Mouse (Mus musculus) CD4-positive, CD25-positive, alpha-beta regulatory T cell, adult 4 months (primary cell): ENCODE results near the gene Itsn1. TPM values are rescaled to one million over a fixed set of nuclear protein-coding genes. Genes with fewer than 3 reads are reported as not detected.

ENCODE experiments used
- ATAC-seq: one replicate; pipeline ENCODE4 v1.8.0; 2017
- polyA plus RNA-seq, 2 experiments: library from polyadenylated mRNA; unstranded; fragments of 100-300 nt; shearing (Covaris generic); gene quantifications; one replicate each; pipeline ENCODE4 v1.2.1; 2017

Gene Itsn1
- polyA plus RNA-seq, 2 experiments from 2014 or later: 2.1 to 2.4 TPM

DNA sequence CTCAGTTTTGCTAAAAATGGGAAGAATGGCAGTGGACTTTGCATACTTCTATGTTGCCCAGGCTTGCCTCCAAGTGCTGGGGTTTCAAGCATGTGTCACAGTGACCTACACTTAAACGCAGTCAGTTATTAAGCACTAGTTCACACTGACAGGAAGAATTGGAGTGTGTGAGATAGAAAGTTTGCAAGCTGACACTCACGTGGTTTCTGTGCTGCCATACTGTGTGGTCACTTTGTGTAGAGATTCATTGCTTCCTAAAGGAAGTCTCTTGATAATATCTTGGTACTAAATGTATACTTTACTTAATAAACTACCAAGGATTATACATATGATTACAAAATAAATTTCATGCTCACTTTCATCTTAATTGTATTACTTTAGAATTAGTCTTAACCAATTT is 3.7 kb downstream of the Itsn1 start:
- no peak for ATAC-seq

DNA sequence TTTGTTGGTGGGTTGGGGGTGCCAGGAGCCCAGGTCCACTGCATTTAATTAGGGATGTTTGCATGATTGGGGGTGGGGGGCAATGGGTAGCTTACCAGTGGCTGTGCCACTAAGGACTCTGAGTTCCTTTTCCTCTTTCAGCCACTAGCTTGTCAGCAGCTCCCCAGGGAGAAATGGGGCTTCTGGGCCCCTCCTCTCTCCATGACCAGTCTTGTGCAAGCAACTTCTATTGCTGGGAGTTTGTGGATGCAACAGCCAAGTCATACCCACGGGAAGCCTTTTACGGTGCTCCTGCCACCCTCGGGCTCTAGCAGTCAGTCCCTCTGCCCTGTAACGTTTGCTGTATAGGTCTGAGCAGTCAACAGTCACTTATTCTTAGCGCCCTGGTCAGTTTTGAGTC is 5.7 kb downstream of the Itsn1 start:
- ATAC-seq: no peak

DNA sequence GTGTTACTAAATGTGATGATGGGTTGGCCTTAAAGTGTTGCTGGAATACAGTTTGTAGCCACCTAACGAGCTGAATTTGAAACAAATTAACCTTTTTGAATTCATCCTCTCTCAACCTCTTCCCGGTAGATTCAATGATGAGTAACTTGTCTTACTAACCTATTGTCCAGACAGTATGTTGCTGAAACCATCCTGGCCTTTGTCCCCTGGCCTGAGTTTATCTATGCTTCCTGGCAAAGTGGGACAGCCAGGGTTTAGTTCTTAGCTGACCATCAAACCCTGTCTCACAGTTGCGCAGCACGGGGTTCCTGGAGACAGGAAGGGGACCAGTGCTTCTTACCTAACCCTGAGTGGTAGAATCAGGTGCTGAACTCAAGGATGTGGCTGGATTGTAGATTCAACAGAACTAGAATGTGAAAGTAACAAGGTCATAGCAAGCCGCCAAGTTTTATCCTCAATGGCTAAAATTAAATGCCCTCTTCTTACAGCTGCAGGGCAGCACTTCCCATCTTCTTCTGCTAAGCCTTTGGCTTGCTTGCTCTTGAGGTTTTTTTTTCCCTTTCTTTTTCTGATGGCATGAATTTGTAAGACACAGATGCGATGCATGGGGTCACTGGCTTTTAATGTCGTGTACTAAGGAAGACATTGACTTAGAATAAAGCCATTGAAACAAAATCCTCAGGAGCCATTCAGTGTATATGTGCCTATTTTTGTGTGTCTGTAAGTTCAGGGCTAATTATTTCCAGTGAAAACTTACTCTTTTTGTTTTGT is 7.2 kb downstream of the Itsn1 start:
- ATAC-seq: no peak

DNA sequence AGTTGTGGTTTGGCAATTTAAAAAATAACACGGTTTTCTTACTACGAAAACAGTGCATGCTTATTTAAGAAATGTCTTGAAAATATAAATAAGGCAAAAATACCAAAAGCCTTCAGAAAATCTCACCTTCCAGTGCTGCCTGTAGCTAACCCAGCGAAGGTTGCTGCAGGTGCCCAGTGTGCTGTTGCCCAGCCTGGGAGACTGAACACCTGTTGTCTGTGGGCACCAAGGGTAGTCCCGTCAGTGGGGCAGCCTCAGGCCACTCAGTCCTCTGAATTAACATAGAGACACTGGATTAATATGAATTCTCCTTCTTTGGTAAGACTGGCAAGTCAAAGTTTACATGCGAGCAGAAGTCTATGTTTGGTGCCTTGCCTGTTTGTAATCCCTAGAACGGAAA is 9.4 kb downstream of the Itsn1 start:
- no peak for ATAC-seq

DNA sequence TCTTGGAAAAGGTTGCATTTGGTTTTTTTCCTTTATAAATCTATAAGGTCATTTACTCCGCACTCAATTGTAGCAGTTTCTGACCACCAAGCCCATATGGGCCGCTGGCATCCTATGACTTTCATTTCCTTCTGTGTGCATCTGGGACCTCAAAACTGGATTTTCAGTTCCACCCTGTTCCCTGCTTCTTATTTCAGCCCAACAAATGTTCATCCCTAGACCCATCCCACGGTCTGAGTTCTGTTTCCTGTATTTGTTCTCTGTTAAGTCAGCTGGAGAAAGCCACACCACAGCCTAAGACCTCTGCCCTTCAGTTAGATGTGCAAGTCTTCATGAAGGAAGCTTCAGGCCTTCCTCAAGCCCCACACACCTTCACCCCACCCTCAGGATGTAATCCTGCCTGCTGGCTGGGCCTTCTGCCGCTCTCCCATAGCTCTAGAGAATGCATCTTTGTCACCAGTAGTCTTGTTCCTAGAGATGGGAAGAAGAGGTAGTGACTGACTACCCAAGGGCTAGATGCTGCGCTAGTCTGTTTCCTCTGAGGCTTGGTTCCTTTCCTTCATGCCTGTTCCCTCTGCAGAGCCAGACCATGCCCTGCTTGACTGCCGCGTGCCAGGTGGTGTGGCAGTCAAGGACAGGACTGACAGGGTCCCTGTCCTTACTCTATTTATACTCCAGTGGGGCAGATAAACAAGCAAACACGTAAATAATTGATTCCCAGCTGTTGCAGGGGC is 11.3 kb downstream of the Itsn1 start:
- no peak for ATAC-seq

DNA sequence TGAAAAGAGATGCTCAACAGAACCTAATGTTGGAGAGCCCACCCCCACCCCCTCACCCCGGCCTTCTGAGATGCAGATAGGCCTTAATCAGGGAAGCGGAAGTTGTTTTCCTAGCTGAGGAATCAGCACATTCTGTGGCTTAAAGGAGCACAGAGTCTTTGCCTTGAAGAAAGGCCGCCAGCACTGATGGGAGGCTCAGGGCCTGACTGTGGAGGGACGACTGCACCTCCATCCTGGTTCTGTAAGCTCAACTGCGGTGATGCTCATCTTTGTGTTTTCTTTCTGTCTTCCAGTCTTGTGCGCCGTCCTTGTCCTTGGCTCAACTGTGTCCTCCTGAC is 11.8 kb downstream of the Itsn1 start:
- ATAC-seq: no peak

DNA sequence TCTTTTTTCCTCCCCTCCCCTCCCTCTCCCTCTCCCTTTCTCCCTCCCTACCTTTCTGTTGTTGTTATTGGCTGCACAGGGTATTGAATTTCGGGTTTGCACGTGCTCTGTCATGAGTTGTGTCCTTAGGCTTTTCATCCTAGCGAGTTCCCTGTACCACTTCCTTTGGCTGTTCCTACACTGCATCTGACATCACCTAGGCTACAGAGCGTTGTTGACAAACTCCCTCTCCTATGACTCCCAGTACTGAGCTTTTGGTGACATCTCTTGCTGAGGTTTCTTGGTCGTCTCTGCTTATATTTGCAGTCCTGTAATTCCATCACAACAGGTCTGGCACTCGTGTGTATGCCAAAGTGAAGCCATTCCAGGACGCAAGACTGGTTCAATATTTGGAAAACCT is 14.0 kb downstream of the Itsn1 start:
- ATAC-seq: no peak

DNA sequence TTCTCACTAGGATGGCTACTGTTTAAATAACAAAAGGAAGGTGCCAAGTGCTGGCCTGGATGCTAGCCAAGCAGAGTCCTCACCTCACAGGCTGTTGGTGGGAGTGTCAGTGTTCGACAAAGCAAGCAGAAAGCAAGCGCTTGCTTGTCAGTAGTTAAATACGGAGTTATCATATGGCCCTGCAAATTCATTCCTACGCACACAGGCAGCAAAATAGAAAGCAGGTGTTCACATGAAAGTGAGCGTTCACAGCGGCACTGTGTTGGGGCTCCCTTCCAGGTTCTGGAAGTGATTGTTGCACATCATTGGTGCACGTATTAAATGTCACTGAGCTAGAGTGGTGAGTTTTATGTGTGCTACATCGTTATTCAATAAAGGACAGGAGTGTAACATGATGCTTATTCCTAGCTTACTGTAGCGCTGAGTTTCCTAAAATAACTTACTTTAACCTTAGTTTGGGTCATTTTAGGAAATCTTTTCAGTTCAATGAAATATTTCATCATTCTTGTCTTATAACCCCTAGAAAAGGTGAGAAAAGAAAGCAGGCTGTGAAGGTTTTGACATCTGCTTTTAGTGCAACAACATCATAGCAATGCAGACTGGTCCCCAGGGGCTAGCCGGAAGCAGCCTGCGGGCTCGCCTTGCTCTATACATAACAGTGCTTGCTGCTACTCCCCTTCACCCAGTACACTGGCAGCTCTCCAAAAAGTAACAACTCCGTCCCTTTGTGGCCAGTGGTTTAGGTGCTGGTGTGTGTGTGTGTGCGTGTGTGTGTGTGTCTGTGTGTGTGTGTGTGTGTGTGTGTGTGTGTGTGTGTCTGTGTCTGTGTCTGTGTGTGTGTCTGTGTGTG is 17.2 kb downstream of the Itsn1 start:
- ATAC-seq: peak; percentile 45

DNA sequence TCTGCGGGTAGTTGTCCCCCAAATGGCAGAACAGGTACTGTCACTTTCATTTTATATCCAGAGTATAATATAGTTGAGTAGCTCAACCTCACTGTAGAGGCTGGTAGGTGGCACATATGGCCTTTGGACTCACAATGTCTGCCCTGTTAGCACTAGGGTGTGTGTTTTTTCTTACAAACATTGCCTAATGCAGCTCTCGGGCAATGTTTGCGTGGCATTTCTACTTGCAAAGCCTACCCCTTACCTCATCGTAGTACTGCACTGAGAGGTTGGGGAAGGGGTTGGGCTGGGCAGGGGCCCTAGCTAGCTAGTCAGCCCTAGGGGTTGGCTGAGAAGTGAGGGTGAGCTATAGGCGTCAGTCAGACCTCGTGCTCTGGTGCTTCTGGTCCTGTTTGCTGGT is 18.5 kb downstream of the Itsn1 start:
- ATAC-seq: no peak

DNA sequence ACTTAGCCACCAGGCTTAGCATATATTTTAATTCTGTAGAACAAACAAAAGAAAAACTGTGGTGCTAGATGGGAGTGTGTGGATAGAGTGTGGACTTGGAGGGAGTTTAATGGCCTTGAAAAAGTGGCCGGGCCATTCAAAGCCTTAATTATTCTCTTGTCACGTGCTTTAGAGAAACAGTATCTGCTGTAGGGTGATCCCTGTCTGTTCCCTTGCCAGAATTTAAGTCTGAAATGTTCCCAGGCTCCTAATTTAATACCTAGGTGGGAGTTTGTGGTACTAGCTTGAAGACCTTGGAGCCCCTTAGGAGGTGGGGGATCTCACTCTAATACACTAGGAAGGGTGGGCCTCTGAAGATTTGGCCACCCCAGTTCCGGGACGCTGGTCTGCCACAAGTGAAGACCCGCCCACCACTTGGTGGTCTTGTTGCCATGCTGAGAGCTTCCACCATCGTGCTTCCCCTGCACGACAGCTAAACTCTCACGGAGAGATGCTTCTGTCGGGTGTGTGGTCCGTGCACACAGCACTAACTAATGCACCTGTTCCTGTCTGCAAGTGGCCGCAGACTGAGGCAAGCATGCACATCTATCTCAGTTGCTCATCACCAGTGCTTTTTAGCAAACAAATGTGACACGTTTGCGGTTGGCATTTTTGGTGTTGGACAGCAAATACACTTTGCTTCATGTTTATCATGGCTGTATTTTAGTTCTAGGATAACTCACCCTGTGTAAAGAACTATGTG is 22.7 kb downstream of the Itsn1 start:
- no peak for ATAC-seq

DNA sequence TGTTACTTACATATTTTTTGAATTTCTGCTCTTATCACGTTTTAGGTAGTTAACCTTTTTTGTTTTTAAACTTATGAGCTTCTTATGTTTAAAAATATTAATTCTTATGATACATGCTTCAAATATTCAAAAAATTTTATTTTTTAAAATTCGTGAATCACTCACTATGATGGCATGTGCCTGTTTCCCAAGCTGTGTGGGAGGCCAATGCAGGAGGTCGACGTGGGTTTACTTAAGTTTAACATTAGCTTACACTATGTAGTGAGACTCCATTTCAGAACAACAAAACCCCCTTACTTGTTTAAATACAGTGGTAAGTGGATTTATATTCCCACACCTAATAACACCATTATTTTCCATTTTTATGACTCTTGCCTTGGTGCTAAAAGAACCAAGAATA is 24.5 kb downstream of the Itsn1 start:
- no peak for ATAC-seq

DNA sequence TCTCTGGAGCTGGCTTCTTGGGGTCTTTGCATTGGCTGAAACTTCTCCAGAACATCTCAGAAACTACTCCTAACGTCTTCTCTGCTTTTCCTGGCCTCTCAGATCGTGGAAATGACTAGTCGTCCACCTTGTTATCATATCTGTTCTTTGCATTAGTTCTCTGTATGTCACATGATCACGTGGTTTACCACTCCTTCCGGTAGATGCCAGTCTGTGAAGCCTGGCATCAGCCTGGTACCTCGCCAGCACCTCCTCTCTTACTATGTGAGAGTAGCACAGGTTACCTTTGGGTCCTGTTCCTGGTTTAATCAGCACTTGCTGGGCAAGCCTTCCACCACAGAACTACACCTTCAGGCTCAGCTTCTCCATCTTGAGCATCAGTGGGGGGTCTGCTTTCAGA is 25.9 kb downstream of the Itsn1 start:
- peak; percentile 89 for ATAC-seq

DNA sequence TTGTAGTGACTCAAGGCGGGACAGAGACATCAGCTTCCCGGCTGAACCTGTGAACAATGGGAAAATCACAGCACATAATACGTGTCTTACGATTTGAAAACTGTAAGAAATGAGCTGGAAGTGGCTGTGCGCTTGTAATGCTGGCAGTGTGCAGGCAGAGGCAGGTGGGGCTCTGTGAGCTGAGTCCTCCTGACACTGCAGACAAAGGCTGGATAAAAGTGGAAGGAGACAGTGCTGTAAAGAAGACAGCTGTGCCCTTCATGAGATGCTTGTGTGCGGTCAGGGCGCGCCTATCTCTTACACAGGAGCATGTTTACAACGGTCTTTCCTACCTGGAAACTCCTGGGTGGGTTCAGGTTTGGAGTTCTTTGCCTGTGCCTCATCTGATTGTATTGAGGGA is 32.1 kb downstream of the Itsn1 start:
- ATAC-seq: no peak

DNA sequence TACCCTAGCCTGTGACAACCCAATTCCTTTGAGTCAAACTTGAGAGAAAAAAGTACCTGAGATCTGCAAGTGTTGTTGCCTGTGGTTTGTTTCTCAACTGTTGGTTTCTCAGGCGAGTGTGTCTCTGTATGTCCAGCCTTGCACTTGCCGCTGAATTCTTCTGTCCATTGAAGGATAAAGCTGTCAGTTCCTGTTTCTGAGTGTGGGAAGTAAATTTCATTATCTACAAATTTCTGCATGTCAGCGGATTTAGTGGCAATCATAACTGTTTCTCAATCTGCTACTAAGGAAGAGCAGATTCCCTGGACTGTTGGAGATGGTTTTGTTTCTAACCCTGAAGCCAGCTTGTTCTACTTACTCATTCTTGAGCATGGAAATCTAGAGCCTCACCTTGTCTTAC is 32.7 kb downstream of the Itsn1 start:
- ATAC-seq: no peak

DNA sequence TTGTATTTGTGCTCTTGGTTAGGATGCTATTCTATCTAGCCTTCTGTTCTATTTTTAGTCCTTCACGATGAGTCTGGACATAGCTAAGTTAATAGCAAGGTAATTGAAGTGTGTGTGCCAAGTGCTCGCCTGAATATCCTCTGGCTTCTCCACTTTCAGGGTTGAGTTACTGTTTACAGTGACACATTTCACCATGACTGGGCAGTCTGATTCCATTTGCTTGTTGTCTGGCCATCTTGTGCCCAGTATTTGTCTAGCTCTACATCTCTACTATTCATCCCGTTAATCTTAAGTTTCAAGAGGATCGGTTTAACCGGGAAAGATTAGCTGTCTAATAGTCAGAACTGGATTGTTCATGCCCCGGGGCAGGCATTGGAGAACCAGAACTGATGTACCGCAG is 33.4 kb downstream of the Itsn1 start:
- ATAC-seq: no peak

DNA sequence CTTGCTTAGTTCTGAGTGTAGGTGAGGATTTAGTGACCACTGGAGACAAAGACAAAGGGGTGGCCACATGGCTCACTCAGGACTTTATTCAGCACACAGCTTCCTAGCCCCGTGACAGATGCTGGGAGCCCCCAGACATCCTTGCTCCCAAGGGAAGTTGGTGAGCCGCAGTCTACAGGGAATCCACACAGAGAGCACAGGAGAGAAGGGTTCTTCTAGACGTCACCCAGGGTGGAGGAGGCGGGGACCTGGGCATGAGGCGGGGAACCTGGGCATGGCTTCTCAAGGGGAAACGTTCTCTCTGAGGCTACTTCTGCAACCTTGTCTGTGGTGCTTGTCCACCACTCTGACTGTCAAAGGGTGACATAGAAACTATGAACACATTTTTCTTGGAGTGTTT is 34.9 kb downstream of the Itsn1 start:
- ATAC-seq: no peak

DNA sequence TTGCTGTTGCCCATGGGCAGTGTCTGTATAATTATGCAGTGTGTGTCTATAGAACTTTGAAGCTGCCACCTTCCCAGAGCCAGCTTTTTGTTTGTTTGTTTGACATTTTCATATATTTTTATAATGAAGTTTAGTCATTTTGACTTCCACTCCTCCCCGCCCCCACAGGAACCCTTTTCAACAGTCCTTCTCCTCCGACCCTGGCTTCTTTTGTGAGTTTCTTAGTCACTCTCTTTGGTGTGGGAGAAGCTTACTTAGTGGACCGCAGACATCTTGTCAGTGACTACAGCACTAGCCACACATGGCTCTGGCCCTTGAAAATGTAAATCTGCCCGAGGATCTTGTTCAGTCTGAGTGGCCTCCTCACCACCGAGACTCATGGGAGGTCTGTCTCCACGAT is 35.3 kb downstream of the Itsn1 start:
- no peak for ATAC-seq

DNA sequence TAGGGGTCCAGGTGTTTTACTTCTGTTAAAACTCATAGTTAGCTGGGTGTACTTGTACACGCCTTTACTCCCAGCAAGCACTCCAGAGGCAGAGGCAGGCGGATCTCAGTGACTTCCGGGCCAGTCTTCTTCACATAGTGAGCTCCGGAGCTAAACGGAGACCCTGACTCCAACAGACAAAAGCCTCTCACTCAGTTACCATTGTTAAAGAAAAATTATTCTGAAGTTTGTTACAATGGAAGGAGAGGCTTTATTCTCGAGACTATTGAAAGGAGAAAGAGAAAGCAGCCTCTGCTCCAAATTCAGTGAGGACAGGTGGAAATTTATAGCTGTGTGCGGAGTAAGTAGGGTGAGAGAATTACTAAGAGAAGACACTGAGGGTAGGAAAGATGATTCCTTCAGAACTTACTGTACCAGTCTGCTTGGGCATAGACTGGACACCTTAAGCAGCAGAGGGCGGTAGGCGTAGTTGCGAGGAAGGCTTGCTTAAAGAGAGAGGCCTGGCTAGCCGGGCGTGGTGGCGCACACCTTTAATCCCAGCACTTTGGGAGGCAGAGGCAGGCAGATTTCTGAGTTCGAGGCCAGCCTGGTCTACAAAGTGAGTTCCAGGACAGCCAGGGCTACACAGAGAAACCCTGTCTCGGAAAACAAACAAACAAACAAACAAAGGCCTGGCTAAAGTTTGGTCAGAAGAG is 36.2 kb downstream of the Itsn1 start:
- no peak for ATAC-seq

DNA sequence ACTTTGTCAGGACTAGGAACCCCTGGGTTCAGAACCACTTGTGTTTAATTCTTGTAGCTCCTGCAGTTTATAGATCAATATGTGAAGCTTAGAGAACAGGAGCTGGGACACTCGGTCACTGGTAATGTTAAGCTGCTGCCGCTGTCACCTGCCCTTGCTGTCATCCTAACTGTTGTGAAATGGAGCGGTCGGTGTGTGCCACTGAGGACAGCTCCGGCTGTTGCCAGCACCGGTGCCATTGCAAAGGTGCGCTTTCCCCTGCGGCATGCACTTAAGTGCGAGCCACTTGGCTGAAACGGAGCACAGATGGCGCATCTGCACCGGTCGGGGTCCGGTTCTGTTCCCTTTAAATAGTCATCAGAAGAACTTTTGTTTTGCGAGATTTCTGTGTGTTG is 36.7 kb downstream of the Itsn1 start:
- ATAC-seq: no peak

DNA sequence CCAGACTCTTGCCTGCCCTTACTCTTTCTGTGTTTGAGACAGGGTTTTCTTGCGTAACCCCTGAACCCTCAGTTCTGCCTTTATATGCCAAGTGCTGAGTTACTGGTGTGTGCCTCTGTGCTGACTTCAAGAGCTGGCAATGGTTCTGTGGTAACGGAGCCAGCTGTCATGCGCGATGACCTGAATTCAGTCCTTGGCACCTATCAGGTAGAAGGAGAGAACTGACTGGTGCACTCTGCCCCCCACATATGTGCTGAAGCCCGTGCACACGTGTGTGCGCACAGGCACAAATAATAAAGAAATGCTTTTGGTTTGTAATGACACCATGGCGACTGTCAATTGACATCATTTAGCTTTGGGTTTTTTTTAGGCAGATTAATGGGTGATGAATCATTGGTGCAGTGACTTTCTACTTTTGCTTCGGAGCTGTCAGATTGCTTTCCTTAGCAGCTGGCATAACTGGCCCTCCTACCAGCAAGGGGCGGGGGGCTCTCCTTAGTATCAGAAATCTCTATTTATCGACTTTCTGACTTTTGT is 38.2 kb downstream of the Itsn1 start:
- ATAC-seq: no peak

DNA sequence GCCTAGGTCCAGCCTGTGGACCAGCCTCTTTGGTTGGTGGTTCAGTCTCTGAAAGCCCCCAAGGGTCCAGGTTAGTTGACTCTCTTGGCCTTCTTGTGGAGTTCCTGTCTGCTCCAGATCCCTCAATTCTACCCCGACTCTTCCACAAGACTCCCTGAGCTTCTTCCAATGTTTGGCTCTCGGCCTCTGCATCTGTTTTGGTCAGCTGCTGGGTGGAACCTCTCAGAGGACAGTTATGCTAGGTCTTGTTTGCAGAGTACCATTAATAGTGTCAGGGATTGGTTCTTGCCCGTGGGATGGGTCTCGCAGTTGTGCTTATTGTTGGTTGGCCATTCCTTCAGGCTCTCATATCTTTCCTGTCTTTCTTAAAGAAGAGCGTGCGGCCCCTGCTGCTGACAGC is 39.5 kb downstream of the Itsn1 start:
- no peak for ATAC-seq

DNA sequence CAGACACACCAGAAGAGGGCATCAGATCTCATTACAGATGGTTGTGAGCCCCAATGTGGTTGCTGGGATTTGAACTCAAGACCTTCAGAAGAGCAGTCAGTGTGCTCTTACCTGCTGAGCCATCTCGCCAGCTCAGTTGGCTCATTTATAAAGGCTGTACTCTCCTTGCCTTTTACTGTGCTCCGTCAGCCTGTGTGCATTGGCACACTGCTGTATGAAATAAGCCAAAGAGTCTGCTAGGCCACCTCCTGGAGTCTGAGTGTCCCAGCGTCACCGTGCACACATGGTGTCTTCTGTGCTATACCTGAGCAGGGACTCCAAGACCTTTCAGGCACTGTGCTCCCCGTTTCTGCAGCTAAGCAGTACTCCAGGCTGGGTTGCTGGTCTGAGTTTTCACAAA is 40.8 kb downstream of the Itsn1 start:
- ATAC-seq: no peak
